8 mouse cellular contexts compared by ENCODE assay signal in genomic region chr15:6386961-6387728, GRCm38 (mm10). TPM values are rescaled to one million over a fixed set of nuclear protein-coding genes. Genes with fewer than 3 reads are reported as not detected.
DNase-seq lines count a peak whose midpoint lies in the region; ATAC-seq and TF ChIP-seq lines count a peak whose summit lies in the region.

No protein-coding gene starts in this region.

- peak overlapping the region; percentile 63 for H3K4me2 ChIP-seq in embryonic facial prominence, embryonic 13.5 days
- peak overlapping the region; percentile 77 for H3K4me2 ChIP-seq in hindbrain, embryonic 14.5 days (replicated peaks)

- no peak for TF ChIP-seq POLR2A in lung, adult 2 months (IDR thresholded peaks at IDR 0.05; ENCODE audit: borderline replicate concordance, extremely low read depth, low read depth, low read length)

- H3K36me3 ChIP-seq in embryonic facial prominence, embryonic 13.5 days: peaks cover 4% of the 10 kb centered on the region; the same call in 1 of the 2 replicates
- no peaks in the 10 kb centered on the region for H3K36me3 ChIP-seq in hindbrain, embryonic 14.5 days (replicated peaks; ENCODE audit: control insufficient read depth, insufficient read depth)

- no peak for DNase-seq in lung, adult 2 months
- DNase-seq in lung, adult 18-20 months: no peak
- no peak for DNase-seq in hindbrain, embryonic 14.5 days (ENCODE audit: low spot score)
- DNase-seq in lung, postnatal 14 days: peak; percentile 18
- DNase-seq in thymus, postnatal 4 days: no peak
- DNase-seq in left cerebral cortex, adult 18-20 months (ENCODE audit: low spot score in 2 of 2): no peak
- DNase-seq in thymus, postnatal 10 days (ENCODE audit: low spot score in 2 of 2): no peak

- H3K27ac ChIP-seq in embryonic facial prominence, embryonic 13.5 days: peak overlapping the region; percentile 86
- H3K27ac ChIP-seq in hindbrain, embryonic 14.5 days: no peak overlapping the region

- TF ChIP-seq CTCF in lung, adult 2 months (IDR thresholded peaks at IDR 0.05; ENCODE audit: insufficient read depth, low read length): no peak

- 13% methylated on average over 19 of the region's 19 CpGs for WGBS in lung, adult 2 months
- 1% methylated on average over 19 of the region's 19 CpGs for WGBS in embryonic facial prominence, embryonic 13.5 days
- WGBS in hindbrain, embryonic 14.5 days: 12% methylated on average over 19 of the region's 19 CpGs

- H3K9ac ChIP-seq in embryonic facial prominence, embryonic 13.5 days: peak overlapping the region; percentile 73
- peak overlapping the region; percentile 58 for H3K9ac ChIP-seq in hindbrain, embryonic 14.5 days

- ATAC-seq in embryonic facial prominence, embryonic 13.5 days (ENCODE audit: insufficient number of reproducible peaks, insufficient read depth, low FRiP score, low TSS enrichment, low read depth): no peak
- no peak for ATAC-seq in hindbrain, embryonic 14.5 days (ENCODE audit: low FRiP score)

- peaks cover 2% of the 10 kb centered on the region for H3K4me1 ChIP-seq in lung, adult 2 months (ENCODE audit: control insufficient read depth, insufficient read depth, low read length)
- H3K4me1 ChIP-seq in embryonic facial prominence, embryonic 13.5 days: peaks cover 41% of the 10 kb centered on the region
- no peaks in the 10 kb centered on the region; the same call in 1 of the 2 replicates for H3K4me1 ChIP-seq in hindbrain, embryonic 14.5 days (replicated peaks; ENCODE audit: control insufficient read depth, insufficient read depth, low read length)

- no peaks in the 10 kb centered on the region for H3K27me3 ChIP-seq in embryonic facial prominence, embryonic 13.5 days
- 0 out of 2 replicates have a peak, but pooled peaks cover 7% of the 10 kb centered on the region for H3K27me3 ChIP-seq in hindbrain, embryonic 14.5 days (ENCODE audit: control insufficient read depth, insufficient read depth, low read length)

- no peaks in the 10 kb centered on the region for H3K9me3 ChIP-seq in embryonic facial prominence, embryonic 13.5 days
- no peaks in the 10 kb centered on the region for H3K9me3 ChIP-seq in hindbrain, embryonic 14.5 days (ENCODE audit: control insufficient read depth, low read length)

- peak overlapping the region; percentile 67 for H3K4me3 ChIP-seq in lung, adult 2 months (replicated peaks; ENCODE audit: extremely low read depth, low read depth, low read length)
- H3K4me3 ChIP-seq in embryonic facial prominence, embryonic 13.5 days: peak overlapping the region; percentile 60
- peak overlapping the region; percentile 48 for H3K4me3 ChIP-seq in hindbrain, embryonic 14.5 days (replicated peaks; ENCODE audit: low read length)

RNA-seq across cellular contexts. Expression of gene C9, which starts 58.0 kb away (rescaled TPM):
- not detected in 2 replicates for polyA plus RNA-seq in lung, adult 2 months (2012; rRNA removed)
- not detected in 2 replicates for polyA plus RNA-seq in embryonic facial prominence, embryonic 13.5 days (2015; fragmentation: Nextera tagmentation; extraction: Ambion mirVana)
- polyA plus RNA-seq in hindbrain, embryonic 14.5 days (2014; fragmentation: Nextera tagmentation; extraction: Ambion mirVana): 0.27 TPM in 1 of 2 replicates, not detected in the other
- total RNA-seq in left cerebral cortex, adult 18-20 months (2021): not detected
